Mouse (Mus musculus): ENCODE measurements at regions not wholly inside any gene's neighbourhood (a gene's known extent, or its start where the extent isn't known, plus 50 kb on each side); places are given as distances from the start of the nearest gene placed in this dataset.

DNA sequence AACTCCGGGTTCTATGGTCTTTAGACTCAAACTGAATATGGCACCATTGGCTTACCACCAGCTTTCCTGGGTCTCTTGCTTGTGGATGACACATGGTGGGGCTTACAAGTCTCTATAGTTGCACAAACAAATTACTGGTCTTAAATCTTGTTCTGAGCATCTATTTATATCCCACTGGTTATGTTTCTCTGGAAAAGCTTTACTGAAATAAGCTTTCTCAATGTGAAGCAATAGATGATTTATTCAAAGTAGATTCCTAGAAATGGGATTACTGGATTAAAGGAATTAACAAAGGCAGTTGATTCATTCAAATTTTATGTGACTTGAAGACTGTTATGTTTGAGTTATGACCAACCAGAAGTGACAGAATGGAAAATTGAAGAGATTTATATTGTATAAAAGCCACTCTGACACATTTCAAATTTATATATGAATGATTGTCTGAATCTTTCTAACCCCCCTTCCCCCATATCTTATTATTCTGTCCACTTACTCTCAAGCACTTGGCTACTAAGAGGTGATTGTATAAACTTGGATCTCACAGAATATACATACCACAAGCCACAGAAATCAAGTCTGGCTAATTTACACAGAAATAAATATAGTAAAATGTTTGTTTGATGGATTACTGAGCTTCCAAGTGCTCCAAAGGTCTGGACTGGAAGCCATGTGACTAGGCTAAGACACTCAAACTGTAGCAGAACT, 113.4 kb upstream of the C1qtnf3 start:
- H3K27ac ChIP-seq (ENCODE audit: insufficient read depth, low read depth, low read length, poor library complexity, severe bottlenecking) = no peak overlapping the region
- no peak overlapping the region for H3K4me3 ChIP-seq (ENCODE audit: insufficient read depth in 1 of 2, low read depth in 1 of 2, low read length in 2 of 2, poor library complexity in 1 of 2, severe bottlenecking in 1 of 2)
- DNase-seq (ENCODE audit: low read depth, low spot score) = no peak
- no peaks in the 10 kb centered on the region for H3K36me3 ChIP-seq (ENCODE audit: control insufficient read depth, insufficient read depth, low read length, poor library complexity, severe bottlenecking)
- no peaks in the 10 kb centered on the region for H3K4me1 ChIP-seq (ENCODE audit: control insufficient read depth in 2 of 2, insufficient read depth in 2 of 2, low read length in 2 of 2, poor library complexity in 1 of 2)
- H3K9ac ChIP-seq (ENCODE audit: insufficient read depth, low read depth, low read length, poor library complexity, severe bottlenecking) = no peak overlapping the region
- no peak for TF ChIP-seq ZNF384 (IDR thresholded peaks at IDR 0.05; ENCODE audit: low read depth, low read length)
- no peak for TF ChIP-seq HCFC1 (IDR thresholded peaks at IDR 0.05; ENCODE audit: borderline replicate concordance, insufficient read depth, low read length)
- no peak for TF ChIP-seq ZC3H11A (IDR thresholded peaks at IDR 0.05; ENCODE audit: borderline replicate concordance, low read depth, low read length)
- no peak for TF ChIP-seq MAFK (IDR thresholded peaks at IDR 0.05; ENCODE audit: insufficient read depth, low read depth, low read length)
- no peak for TF ChIP-seq CHD2 (IDR thresholded peaks at IDR 0.05; ENCODE audit: low read depth, low read length)
- H3K9me3 ChIP-seq (ENCODE audit: control insufficient read depth, insufficient read depth, low read depth, low read length) = no peaks in the 10 kb centered on the region
- in situ Hi-C loops (cut with MboI; ENCODE audit: low sequenced_read_pairs in 2 of 2, unreplicated experiment in 2 of 2) = no loop called here

DNA sequence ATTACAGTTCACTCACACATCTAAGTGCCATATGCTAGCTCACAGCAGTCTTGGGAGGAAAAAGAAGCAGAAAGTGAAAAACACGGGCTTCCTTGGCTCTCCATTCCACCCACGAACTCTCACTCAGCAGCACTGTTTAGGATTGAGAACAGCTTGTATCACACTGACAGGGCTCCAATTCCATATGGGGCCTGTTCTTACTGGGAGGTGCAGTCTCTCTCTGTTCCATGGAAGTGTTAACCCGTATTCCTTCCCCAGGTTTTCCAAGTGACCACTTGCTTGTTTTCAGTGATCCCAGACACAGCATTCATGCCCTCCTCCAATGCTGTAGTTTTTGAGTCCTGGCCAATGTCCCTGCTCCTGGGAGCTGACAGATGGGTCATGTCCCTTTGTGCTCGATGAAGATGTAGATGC, 111.5 kb upstream of the C1qtnf3 start:
- Histone ChIP-seq H3K4me1 (ENCODE audit: control insufficient read depth in 2 of 2, insufficient read depth in 2 of 2, low read length in 2 of 2, poor library complexity in 1 of 2) (no peaks in the 10 kb centered on the region), H3K9ac (ENCODE audit: insufficient read depth, low read depth, low read length, poor library complexity, severe bottlenecking) (no peak overlapping the region), H3K27ac (ENCODE audit: insufficient read depth, low read depth, low read length, poor library complexity, severe bottlenecking) (no peak overlapping the region), H3K36me3 (ENCODE audit: control insufficient read depth, insufficient read depth, low read length, poor library complexity, severe bottlenecking) (no peaks in the 10 kb centered on the region), H3K9me3 (ENCODE audit: control insufficient read depth, insufficient read depth, low read depth, low read length) (no peaks in the 10 kb centered on the region), H3K4me3 (ENCODE audit: insufficient read depth in 1 of 2, low read depth in 1 of 2, low read length in 2 of 2, poor library complexity in 1 of 2, severe bottlenecking in 1 of 2) (no peak overlapping the region)
- no peak for DNase-seq (ENCODE audit: low read depth, low spot score)
- TF ChIP-seq CHD2 (IDR thresholded peaks at IDR 0.05; ENCODE audit: low read depth, low read length) = no peak
- no peak for TF ChIP-seq ZC3H11A (IDR thresholded peaks at IDR 0.05; ENCODE audit: borderline replicate concordance, low read depth, low read length)
- no peak for TF ChIP-seq HCFC1 (IDR thresholded peaks at IDR 0.05; ENCODE audit: borderline replicate concordance, insufficient read depth, low read length)
- TF ChIP-seq MAFK (IDR thresholded peaks at IDR 0.05; ENCODE audit: insufficient read depth, low read depth, low read length) = no peak
- TF ChIP-seq ZNF384 (IDR thresholded peaks at IDR 0.05; ENCODE audit: low read depth, low read length) = no peak
- in situ Hi-C loops (cut with MboI; ENCODE audit: low sequenced_read_pairs in 2 of 2, unreplicated experiment in 2 of 2) = no loop called here

DNA sequence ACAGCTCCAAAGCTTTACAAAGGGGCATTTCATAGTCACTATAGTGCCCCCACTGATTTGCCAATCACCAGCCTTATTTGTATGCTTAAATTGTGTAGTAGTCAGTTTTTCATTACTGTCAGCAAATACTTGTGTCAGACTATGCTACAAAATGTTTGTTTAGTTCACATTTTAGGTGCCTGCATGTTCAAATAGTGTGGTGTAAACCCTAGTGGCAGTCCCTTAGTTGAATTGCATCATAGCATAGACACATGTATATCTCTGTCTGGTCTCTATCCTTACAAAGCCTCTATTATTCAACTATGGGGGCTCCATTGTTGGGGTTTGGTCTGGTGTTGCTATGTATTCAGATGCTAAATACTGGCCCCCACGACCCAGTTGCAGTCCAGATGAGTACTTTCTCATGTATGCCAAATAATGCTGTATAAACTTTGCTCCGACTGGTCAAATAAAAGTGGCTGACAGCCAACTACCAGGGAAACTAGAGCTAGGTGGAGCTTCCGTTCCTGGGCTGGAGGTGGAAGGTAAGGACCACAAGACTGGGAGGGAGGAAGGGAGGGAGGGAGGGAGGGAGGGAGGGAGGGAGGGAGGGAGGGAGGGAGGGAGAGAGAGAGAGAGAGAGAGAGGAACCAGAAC, 109.0 kb upstream of the C1qtnf3 start:
- no peak for TF ChIP-seq CHD2 (IDR thresholded peaks at IDR 0.05; ENCODE audit: low read depth, low read length)
- no peak for TF ChIP-seq HCFC1 (IDR thresholded peaks at IDR 0.05; ENCODE audit: borderline replicate concordance, insufficient read depth, low read length)
- no peak for TF ChIP-seq MAFK (IDR thresholded peaks at IDR 0.05; ENCODE audit: insufficient read depth, low read depth, low read length)
- TF ChIP-seq ZC3H11A (IDR thresholded peaks at IDR 0.05; ENCODE audit: borderline replicate concordance, low read depth, low read length) = no peak
- no peak for TF ChIP-seq ZNF384 (IDR thresholded peaks at IDR 0.05; ENCODE audit: low read depth, low read length)
- in situ Hi-C loops (cut with MboI; ENCODE audit: low sequenced_read_pairs in 2 of 2, unreplicated experiment in 2 of 2) = no loop called here
- no peaks in the 10 kb centered on the region for H3K36me3 ChIP-seq (ENCODE audit: control insufficient read depth, insufficient read depth, low read length, poor library complexity, severe bottlenecking)
- H3K27ac ChIP-seq (ENCODE audit: insufficient read depth, low read depth, low read length, poor library complexity, severe bottlenecking) = no peak overlapping the region
- H3K9me3 ChIP-seq (ENCODE audit: control insufficient read depth, insufficient read depth, low read depth, low read length) = no peaks in the 10 kb centered on the region
- H3K4me1 ChIP-seq (ENCODE audit: control insufficient read depth in 2 of 2, insufficient read depth in 2 of 2, low read length in 2 of 2, poor library complexity in 1 of 2) = no peaks in the 10 kb centered on the region
- H3K4me3 ChIP-seq (ENCODE audit: insufficient read depth in 1 of 2, low read depth in 1 of 2, low read length in 2 of 2, poor library complexity in 1 of 2, severe bottlenecking in 1 of 2) = no peak overlapping the region
- no peak overlapping the region for H3K9ac ChIP-seq (ENCODE audit: insufficient read depth, low read depth, low read length, poor library complexity, severe bottlenecking)
- DNase-seq (ENCODE audit: low read depth, low spot score) = no peak

DNA sequence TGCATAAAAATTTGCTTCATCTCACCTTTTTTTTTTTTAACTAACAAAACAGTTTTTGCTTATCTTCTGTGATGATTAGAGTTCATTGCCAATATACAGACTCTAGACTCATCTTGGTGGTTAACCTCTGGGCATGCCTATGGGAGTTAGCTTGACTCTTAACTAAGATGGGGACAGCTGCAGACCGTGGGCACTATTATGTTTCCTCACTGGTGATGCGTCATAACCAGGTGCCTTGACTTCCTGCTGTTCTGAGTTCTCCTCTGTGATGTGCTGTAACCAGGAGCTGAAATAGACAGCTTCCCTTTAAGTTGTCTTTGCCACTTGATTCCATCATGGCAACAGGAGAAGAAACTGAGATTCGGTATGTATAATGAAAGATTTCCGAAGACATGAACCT, 105.4 kb upstream of the C1qtnf3 start:
- H3K36me3 ChIP-seq (ENCODE audit: control insufficient read depth, insufficient read depth, low read length, poor library complexity, severe bottlenecking) = no peaks in the 10 kb centered on the region
- H3K4me3 ChIP-seq (ENCODE audit: insufficient read depth in 1 of 2, low read depth in 1 of 2, low read length in 2 of 2, poor library complexity in 1 of 2, severe bottlenecking in 1 of 2) = no peak overlapping the region
- no peak overlapping the region for H3K27ac ChIP-seq (ENCODE audit: insufficient read depth, low read depth, low read length, poor library complexity, severe bottlenecking)
- H3K4me1 ChIP-seq (ENCODE audit: control insufficient read depth in 2 of 2, insufficient read depth in 2 of 2, low read length in 2 of 2, poor library complexity in 1 of 2) = no peaks in the 10 kb centered on the region
- DNase-seq (ENCODE audit: low read depth, low spot score) = no peak
- H3K9ac ChIP-seq (ENCODE audit: insufficient read depth, low read depth, low read length, poor library complexity, severe bottlenecking) = no peak overlapping the region
- no peaks in the 10 kb centered on the region for H3K9me3 ChIP-seq (ENCODE audit: control insufficient read depth, insufficient read depth, low read depth, low read length)
- in situ Hi-C loops (cut with MboI; ENCODE audit: low sequenced_read_pairs in 2 of 2, unreplicated experiment in 2 of 2) = no loop called here
- TF ChIP-seq ZC3H11A (IDR thresholded peaks at IDR 0.05; ENCODE audit: borderline replicate concordance, low read depth, low read length) (no peak), CHD2 (IDR thresholded peaks at IDR 0.05; ENCODE audit: low read depth, low read length) (no peak), ZNF384 (IDR thresholded peaks at IDR 0.05; ENCODE audit: low read depth, low read length) (no peak), HCFC1 (IDR thresholded peaks at IDR 0.05; ENCODE audit: borderline replicate concordance, insufficient read depth, low read length) (no peak), MAFK (IDR thresholded peaks at IDR 0.05; ENCODE audit: insufficient read depth, low read depth, low read length) (no peak)
